Mouse (Mus musculus) bone marrow, adult 2 months (tissue): ENCODE data around the gene Acp7.
A peak's percentile ranks its signal among the peaks of the same experiment; 100 is the strongest.

Experiments used
- CTCF ChIP-seq: fragments of 200-500 bp; IDR thresholded peaks from 2 replicates; pipeline ENCODE4 v1.5.1; 2011; ENCODE audit warnings: low read length, control low read depth; ENCODE audit not compliant: control insufficient read depth, insufficient read depth
- POLR2A ChIP-seq: fragments of 200-500 bp; IDR thresholded peaks from 2 replicates; pipeline ENCODE4 v1.6.1; 2011; ENCODE audit warnings: low read depth, mild to moderate bottlenecking, control low read depth, low read length, borderline replicate concordance; ENCODE audit not compliant: control insufficient read depth

DNA sequence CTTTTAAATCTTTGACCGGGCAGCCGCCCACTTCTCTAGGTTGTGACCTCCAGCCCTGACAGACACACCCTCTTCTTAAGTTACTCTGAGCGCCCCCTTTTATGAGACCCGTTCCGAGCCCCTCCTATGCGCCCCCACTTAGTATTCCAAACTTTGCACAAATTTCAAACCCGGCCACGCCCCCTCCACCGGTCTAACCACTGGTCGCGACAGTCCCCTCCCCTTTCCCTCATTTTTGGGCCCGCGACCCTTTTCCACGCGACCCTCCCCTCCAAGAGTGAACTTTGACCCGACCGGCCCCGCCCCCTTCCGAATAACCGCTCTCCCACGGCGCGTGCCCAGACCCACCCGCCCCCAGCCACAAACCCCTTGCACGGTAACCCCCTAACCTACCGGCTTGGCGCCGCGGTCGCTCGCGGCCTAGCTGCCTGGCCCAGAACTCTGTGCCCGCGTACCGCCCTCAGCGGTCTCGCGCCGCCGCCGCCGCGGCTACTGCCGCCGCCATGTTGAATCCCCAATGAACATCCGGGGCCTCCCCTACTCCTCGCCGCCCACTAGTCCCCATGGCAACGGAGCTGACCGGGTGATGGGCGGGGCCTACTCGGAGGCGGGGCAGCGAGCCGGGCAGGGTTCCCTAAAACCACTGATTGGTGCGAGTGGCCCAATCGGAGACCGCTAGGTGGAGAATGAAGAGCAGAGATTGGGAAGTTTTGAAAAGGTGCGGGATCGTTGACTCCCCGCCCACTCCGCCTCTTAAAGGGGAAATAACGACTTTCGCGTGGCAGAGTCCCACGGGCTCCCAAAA, 33.3 kb downstream of the Acp7 start, which contains the start of the genes Samd4b and Pak4:
- TF ChIP-seq CTCF (no peak), POLR2A (peak; percentile 74; the same call in 1 of the 2 replicates)
